Mouse (Mus musculus) adrenal gland, adult (tissue): ENCODE results near the gene Rpl13.

Source experiments
- DNase-seq, 2 experiments: peaks; one replicate each; pipeline ENCODE4 v3.0.0; 2022 to 2023; ENCODE audit warnings: low spot score in 1 of 2; ENCODE audit not compliant: inconsistent age in 2 of 2

Gene Rpl13

GRCm38 (mm10) chr8:123146390-123146789 is 44.2 kb downstream of the Rpl13 start:
- no peak for DNase-seq

DNA sequence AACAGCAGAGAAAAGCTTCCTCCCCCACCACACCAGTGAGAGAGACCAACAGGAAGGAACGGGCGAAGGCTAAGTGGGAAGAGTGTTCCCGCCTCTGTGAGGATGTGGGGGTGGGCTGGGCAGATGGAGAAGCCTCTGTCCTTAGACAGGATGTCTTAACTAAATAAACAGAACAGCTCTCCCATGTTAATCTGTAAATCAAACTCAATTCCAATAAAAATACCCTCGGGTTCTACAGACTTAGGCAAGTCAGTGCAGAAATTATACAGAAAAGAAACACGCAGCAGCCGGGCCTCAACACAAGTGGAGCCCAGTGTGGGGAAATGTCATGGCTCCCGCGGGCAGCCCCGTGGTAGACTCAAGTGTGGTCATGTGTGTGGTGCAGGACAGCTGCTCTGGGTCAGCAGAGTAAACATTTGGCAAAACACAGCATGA is 48.6 kb downstream of the Rpl13 start:
- DNase-seq: no peak
